Mouse (Mus musculus): ENCODE measurements at regions not wholly inside any gene's neighbourhood (a gene's known extent, or its start where the extent isn't known, plus 50 kb on each side); places are given as distances from the start of the nearest gene placed in this dataset.

DNA sequence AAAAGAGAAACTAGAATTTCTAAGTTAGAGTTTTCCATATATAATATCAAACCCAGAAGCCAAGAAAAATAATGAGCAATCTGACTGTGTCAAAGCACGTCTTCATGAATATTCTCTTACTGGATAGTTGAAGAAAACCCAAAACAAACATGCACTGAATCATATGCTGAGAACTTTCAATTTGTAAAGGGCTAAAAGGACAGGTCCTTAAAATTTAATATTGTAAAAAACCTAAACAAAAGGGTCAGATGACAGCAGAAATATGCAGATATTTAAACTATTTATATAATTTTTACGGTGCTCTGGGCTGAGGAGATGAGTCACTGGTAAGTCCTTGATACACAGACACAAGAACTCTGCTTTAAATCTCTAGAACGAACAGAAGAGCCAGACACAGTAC, 356.7 kb upstream of the Runx1 start:
- DNase-seq, result no peak

DNA sequence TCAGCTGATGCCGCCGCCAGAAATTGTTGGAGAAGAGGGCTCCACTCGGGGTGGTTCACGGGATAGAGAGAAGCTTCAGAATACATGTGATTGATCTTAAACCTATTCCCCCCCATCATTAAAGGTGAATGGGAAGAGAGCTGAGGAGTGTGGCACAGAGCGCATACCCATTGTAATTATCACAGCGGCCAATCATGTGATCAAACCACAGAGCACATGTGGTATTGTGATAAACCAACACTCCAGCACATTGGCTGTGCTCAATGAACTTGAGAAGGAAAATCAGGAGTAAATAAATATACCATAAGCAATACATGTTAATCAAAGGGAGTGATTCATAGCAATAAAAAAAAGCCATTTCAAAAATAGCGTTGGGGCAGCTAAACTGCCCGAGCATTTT, 355.5 kb upstream of the Runx1 start:
- no peak for DNase-seq

DNA sequence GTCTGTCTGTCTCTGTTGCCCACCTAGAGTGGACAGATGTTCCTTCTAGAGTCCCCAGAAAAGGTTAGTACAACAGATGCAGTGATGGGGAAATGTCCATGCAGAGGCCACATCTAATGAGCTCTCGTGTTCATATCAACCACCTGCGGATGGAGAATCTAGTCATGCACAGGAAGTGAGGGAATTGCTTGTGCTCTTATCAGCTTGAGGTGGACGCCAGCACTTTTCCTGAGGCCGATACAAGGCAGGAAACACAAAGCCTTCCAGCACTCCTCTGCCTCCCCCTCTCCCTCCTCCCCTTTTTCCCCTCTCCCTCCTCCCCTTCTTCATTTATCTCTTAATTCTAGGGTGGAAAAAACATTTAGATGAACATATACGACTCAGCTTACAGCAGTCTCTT, 354.3 kb upstream of the Runx1 start:
- no peak for DNase-seq

GRCm38 (mm10) chr16:93166667-93167066, 340.7 kb upstream of the Runx1 start:
- no peak for DNase-seq

DNA sequence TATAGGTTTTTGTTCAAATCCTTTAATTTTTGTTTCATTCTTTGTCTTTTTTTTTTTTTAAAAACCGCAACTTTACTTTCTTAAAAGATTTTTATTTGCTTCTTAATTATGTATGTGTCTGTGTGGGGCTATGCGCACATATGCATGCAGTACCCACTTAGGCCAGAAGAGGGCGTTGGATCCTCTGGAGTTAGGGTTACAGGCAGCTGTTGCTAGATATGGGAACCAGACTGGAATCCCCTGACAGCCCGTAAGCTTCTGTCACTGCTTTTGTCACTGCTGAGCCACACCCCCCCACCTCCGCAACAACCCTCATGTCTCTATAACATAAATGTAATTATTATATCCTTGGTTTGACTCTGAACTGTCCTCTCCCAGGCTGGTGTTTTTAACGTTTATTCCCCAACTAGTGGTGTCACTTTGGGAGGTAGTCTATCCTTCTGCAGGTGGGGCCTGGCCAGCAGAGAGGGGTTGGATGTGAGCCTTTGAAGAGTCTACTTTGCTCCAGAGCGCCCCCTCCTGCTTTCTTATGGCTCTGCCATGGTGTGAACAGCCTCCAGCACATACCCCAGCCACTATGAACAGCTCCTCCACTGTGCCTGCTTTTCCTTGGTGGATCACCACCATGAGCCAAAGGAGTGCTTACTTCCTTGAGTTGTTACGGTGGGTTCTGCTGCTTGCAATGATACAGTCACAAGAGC, 332.7 kb upstream of the Runx1 start:
- peak; percentile 49 for DNase-seq

DNA sequence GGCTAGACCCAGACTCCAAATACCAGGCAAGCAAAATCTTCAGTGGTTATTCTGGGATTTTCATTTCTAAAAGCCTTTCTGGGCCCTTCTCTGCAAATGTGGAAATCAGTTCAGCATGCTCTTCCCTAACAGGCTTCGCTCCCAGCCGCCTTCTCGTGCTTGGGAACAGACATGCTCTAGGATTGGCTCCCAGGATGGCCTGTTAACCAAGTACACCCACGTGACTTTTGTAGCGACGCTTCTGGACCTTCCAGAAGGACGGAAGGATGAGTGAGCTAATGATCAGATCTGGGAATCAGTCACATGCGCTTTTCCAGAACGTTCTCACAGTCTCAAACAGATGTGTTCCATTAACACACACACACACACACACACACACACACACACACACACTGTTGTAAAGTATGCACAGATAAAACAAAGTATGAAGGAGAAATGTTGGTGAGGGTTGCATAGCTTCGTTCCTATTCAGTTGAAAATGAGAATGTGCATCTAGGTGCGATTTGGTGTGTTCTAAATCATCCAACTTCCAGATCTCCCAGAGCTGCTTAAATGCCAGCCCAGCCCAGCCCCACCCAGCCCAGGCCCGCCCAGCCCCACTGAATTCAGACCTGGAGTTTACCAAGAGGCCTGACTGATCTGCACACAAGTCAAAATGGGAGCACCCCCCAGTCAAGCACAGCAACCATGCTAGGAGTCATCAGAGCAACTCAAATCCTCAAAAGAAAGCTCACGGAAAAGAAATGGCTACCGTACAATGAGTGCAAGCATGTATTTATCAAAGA, 327.8 kb upstream of the Runx1 start:
- DNase-seq, result peak; percentile 70

DNA sequence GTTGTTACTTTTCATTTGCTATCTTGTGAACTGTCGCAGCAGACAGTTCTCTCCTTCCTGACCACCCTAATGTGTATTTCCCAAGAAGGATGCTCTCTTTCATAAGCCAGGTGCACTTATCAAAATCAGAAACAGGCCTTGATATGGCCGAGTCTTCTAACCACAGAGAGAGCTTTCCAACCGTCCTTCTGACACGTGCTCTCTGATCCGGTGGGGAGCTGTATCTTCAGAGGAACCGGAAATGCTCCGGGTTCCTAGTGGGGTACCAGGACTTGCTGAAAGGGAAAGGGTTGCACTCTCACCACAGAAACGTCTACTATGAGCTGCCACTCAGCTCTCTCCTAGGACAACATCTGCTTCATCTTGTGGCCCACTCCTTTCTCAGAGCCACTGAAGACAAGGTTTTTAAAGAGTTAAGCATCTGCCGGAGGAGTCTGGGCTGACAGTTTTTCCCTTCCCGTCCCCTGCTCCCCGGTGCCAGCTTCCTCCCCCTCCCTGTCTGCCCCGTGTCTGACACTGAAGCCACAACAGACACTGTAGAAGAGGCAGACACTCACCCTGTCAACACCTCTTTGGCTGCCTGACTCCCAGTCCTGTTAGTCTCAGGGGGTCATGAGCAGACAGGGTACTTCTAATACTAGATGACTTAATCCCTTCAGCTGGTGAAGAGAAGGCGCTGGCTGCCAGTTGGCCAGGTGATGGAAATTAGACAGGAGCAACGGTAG, 327.0 kb upstream of the Runx1 start:
- DNase-seq, result peak; percentile 41

GRCm38 (mm10) chr16:93152057-93152456, 326.1 kb upstream of the Runx1 start:
- no peak for DNase-seq

- DNase-seq, result no peak
These were observed 325.7 kb upstream of the Runx1 start for GRCm38 (mm10) chr16:93151652-93152051.

- no peak for DNase-seq
These were observed 324.5 kb upstream of the Runx1 start for GRCm38 (mm10) chr16:93150451-93150850.

DNA sequence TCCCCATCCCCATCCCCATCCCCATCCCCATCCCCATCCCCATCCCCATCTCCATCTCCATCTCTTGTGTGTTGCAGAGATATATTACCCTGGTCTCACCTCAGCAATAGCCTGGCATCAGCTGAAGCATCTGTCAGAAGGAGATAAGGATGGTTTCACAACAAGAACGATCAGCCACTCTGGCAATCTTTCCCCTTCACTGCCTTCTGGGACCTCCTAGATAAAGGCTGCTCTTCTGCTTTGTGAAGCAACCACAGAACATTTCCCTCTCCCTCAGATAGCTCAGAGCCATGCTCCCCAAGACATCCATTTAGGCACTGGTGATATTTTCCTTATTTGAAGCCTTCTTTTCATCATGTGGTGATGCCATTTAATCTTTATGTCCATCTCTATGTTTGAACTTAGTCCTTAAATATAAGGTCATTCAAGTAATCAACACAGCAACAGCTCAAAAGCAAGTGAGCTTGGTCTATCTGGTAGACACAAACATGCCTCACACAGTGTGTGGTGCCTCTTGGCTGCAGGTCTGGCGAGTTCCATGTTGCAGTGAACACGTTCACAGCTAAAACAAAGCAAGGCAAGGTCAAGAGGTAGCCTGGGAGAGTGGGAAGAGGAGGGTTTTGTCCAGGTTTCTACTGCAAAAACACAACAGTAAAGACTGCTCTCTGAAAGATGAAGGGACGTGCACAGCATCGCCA, 321.7 kb upstream of the Runx1 start:
- DNase-seq, result peak; percentile 76

DNA sequence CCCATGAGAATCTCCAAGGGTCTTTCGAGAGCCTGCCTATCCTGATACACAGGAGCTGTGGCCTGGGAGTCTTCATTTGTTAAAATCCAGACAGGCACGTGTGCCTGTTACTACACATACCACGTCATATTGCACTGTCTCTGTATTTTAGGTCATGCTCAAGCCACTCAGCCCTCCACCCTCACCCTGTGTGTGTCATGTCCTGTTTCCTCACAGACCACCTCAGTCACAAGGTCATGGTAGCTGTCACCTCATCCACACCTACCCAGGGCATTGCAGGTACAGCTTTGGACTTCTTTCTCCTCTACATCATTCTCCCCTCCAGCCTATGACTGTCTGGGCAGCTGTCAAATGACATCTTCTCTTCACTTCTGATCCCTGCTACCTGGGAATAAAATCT, 320.9 kb upstream of the Runx1 start:
- no peak for DNase-seq

DNA sequence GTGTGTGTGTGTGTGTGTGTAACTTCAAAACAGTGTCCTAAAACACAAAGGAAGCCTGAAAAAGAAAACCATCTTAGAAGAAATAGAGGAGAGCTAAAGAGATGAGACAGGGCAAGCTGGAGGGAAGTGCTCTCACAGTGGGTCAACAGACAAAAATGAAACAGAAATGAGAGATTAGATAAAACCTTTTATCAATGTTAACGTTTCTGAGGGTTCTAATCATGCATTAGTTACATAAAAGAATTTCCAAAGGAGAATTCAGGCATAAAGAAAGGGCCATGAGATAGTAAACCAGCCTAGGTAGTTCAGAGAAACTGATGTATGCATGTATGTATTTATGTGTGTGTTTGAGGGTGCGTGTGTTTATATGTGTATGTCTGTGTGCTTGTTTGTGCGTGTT, 319.7 kb upstream of the Runx1 start:
- DNase-seq, result no peak

DNA sequence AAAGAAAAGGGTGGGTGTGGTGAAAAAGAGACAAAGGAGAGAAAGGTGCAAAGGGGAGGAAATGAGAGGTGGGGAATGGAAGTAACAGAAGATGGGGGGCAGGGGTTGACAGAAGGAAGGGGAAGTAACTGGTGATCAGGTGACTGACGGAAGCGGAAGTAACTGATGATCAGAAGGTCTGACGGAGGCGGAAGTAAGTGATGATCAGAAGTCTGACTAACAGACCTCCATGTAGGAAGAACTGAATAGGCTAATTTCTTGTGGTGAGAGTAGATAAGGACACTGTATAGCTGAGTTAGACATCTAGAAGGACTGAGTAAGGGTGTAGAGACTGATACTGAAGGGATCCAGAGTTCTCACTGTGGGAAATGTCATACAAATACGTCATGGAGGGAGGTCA, 318.1 kb upstream of the Runx1 start:
- DNase-seq, result no peak

GRCm38 (mm10) chr16:93143164-93143563, 317.2 kb upstream of the Runx1 start:
- DNase-seq, result no peak

DNA sequence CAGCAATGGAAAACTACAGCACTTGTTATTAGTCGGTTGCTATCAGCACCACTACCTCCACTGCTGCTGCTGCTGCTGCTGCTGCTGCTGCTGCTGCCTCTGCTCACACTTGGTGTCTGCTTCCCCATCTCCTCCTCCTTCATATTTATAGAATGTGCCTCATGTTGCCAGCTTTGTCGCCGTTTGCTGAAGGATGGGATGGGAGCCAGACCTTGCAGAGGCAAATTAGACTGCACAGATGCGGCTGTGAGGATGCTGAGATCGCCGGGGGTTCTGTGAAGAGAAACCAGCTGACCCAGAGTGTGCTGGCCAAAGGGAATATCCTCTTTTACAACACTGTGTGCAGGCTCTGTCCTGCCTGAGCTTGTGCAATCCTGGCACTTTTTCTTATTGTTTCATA, 316.0 kb upstream of the Runx1 start:
- DNase-seq, result no peak

GRCm38 (mm10) chr16:93140535-93141110, 314.7 kb upstream of the Runx1 start:
- DNase-seq, result no peak

- DNase-seq, result no peak
These were observed 311.3 kb upstream of the Runx1 start for GRCm38 (mm10) chr16:93137249-93137648.

- DNase-seq, result peak; percentile 63
These were observed 305.5 kb upstream of the Runx1 start for GRCm38 (mm10) chr16:93131404-93131803.

DNA sequence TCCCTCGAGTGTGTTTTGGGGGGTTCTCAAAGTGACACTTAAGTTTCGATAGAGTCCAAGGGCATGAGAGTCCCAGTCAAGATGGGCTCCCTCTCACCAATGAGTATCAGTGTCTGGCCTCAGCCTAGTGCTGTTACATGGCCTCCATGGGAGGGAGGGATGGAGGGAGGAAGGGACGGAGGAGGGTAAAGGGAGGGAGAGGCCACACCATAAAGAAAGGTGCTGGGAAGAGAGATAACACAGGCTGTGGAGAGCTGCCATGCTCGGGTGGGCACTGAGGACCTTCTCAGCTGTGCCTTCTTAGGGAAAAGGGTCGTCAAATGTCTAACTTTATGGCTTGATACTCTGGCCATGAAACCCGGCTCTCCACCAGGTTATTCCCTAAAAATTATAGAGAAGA, 304.7 kb upstream of the Runx1 start:
- DNase-seq, result peak; percentile 79

DNA sequence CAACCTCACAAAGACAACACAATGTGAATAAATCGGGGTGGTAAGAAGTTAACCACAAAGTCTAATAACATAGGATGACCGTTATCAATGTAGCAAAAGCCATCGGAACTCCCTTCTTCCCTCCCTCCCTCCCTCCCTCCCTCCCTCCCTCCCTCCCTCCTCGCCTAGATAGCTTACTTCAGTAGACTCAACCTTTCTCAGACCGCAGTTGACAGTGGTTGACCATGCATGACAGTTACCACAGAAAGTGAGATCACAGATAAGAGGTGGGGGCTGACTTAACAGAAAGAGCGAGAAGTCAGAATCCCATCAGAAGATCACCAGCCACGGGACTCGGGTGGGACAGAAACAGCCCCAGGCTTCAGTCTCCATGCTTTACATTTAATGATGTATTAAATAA, 297.8 kb upstream of the Runx1 start:
- DNase-seq, result peak; percentile 50

- DNase-seq, result no peak
These were observed 290.4 kb upstream of the Runx1 start for GRCm38 (mm10) chr16:93116111-93116969.
